Mouse (Mus musculus) thymus, adult 18-20 months (tissue): ENCODE data around the gene Olfr279.
"Not testable (repeated sequence)": the region's sequence is repeated elsewhere in the genome, so short reads cannot be mapped to it uniquely, and the experiment has no call there.

Experiments used
- DNase-seq, 2 experiments: peaks; one replicate each; pipeline ENCODE4 v3.0.0; 2022; ENCODE audit warnings: mixed read lengths in 2 of 2

Gene Olfr279

GRCm38 (mm10) chr15:98512232-98512631, 20.0 kb downstream of the Olfr279 start:
- no peak for DNase-seq

GRCm38 (mm10) chr15:98512799-98513321, 20.7 kb downstream of the Olfr279 start:
- DNase-seq, result no peak

DNA sequence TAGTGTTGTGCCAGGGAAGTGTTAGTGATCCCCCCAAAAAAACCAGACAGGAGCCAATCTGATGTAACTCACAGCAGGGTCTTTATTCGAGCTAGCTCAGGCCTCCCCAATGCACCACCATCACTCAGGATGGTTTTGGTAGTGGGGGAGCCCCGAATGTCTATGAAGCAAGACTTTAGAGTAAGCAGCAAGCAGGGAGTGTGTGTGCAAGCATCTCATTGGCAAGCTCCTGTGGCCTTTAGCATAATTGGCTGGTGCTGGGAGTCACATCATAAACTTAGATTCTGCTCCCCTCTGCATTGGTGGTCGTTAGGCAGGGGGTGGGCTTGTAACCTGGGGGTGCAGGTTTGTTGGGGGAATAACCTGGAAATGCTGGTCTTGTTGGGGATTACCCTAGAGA, 21.5 kb downstream of the Olfr279 start:
- DNase-seq, result not testable (repeated sequence)

DNA sequence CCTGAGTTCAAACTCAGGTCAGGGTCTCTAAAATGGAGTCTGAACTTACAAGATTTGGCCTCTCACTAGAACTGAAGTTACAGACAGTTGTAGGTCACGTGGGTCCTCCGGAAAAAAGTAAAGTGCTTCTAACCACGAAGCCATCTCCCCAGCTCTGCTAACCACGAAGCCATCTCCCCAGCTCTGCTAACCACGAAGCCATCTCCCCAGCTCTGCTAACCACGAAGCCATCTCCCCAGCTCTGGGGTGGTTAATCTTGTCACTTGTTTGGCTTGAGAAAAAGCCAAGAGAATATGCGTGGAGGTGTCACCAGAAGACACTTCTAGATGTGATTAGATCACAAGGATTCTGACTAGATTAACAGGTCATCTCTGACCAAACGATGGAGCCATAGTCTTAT, 21.9 kb downstream of the Olfr279 start:
- DNase-seq, result peak; percentile 47 to 69

- not testable (repeated sequence) for DNase-seq
Observed at GRCm38 (mm10) chr15:98514845-98515244, 22.6 kb downstream of the Olfr279 start.

DNA sequence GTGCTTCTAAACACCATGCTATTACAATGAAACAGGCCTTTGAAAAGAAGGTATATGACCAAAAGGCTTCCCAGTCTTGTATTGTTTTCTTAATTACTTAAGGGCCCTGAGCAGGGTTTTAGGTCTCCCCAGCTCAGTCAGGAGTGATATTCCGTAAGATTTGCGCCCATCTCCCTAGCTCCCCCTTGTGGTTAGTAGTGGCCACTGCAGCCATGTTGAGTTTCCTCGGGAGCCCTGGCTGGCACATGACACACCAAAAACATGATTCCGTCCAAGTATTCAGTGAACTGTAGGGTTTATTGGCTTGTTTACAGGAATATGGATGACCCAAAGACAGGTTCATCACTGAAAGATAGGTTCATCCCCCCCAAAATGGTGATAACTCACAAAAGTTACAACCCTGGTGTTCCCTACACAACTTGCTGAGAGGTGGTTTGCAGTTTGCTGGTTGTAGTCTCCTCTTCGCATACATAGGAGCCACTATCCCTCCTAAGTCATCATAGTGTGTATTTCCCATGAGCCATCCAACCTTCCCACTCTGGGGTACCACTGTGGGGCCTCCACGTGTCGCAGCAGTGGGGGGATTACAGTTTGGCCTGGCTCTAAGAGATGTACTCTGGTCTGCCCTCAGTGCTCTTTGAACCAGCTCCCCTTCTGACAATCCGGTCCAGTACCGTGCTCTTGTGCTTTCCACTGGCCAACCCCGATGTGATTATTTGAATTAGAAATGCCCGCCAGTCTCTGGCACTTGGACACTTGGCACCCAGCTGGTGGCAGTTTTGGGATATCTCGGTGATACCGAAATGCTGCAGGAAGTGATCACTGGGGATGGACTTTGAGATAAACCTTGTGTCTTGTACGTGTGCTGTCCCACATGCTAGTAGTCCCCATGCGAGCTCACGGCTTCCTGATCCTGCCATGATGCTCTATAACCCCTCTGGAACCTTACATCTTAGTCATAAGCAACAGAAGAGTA, 25.5 kb downstream of the Olfr279 start:
- DNase-seq, result no peak

- no peak for DNase-seq
Observed at GRCm38 (mm10) chr15:98521245-98521644, 29.0 kb downstream of the Olfr279 start.

DNA sequence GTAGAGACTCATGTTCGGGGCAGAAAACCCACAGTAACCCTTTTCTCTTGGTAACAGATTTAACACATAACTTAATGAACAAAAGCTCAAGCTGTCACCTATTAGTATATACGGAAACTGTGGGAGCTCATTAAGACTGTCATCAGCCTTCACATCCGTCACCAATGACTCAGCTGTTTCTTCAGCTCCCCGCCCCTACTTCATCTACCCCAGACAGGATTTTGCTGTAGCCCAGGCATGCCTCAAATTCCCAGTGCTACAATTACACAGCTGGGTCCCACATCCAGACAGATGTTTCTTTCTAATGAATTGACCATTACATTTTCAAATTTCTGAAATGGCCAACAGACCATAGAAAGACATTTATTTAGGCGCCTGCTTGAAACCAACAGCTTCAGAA, 33.9 kb downstream of the Olfr279 start:
- no peak for DNase-seq

- no peak for DNase-seq
Observed at GRCm38 (mm10) chr15:98527056-98527771, 35.0 kb downstream of the Olfr279 start.

GRCm38 (mm10) chr15:98528066-98528563, 35.9 kb downstream of the Olfr279 start:
- DNase-seq, result no peak

- no peak for DNase-seq
Observed at GRCm38 (mm10) chr15:98532281-98532680, 40.1 kb downstream of the Olfr279 start.

- DNase-seq, result no peak
Observed at GRCm38 (mm10) chr15:98533035-98533531, 40.9 kb downstream of the Olfr279 start.

DNA sequence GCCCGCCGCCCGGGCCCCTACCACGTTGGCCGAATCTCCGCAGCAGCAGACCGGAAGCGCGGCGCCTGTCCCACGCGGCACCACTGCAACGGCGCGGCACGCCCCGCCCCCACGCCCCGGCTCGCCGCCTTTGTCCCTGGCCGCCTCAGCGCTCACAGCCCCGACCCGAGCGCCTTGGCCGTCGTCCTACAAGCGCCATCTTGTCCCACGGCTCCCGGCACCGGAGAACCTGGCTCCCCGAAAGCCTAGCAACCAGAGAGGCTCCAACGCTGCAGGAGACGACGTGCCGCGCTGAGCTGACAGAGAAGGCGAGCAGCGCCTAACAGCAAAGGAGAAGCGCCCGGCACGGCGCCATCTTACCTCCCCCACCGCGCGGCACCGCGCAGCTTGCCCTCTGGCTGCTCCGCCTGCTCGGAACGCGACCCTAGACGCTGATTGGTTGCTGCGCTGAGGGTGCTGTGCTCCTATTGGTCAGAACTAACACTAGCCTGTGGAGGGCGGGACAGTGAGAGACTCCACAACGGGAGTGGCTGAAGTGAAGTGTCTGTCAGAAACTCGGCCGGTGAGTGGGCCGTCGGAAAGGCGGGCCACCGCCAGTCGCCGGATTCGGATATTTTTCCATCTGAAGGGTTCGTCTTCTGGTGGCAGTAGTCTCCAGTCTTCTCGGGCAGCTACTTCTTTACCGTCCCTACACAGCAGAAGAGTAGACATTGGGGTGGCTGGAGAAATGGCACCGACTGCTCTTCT, 41.9 kb downstream of the Olfr279 start, which contains the start of gene Kansl2:
TSS of gene Kansl2 (minus strand) at position 384 of the 747 bp plus-strand sequence.
- peak; percentile 98 to 99 for DNase-seq

DNA sequence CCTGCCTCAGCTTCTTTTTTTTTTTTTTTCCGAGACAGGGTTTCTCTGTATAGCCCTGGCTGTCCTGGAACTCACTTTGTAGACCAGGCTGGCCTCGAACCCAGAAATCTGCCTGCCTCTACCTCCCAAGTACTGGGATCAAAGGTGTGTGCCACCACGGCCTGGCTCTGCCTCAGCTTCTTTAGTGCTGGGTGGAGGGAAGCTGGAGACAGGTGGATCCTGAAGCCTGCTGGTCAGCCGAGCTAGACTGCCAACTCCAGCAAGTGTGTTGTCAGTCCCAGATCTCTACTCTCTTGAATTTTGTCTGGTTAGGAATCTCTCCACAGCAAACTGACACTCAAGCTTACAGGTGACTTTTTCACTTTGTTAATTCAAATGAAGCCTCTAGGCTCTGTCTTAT, 43.7 kb downstream of the Olfr279 start:
- no peak for DNase-seq

DNA sequence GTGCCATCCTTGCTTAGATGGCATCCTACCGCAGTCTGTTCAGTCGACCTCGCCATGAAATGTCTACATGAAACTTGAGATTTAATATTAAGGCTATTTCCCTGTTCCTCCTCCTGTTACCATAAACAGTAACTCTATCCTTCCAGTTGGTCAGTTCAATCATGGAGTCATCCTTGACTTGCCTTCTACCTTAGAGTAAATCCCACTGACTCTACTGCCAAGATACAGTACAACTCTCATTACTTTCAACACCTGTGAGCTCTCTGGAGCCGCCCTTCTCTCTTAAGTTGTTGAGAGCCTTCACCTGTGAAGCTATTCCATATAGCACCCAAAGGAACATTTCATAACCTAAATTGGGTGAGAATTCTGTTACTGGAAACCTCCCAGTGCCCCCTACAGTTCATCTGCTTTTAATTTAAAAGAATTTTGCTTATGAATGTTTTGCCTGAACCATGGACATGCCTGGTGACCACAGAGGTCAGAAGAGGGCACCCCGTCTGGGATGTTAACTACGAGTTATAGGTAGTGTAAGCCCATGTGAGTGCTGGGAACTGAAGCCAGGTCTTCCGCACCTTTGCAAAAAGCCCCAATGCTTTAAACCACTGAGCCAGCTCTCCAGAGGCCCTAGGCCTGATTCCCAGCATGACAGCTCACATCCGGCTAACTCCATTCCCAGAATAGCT, 44.8 kb downstream of the Olfr279 start:
- no peak for DNase-seq

- no peak for DNase-seq
Observed at GRCm38 (mm10) chr15:98537923-98538322, 45.7 kb downstream of the Olfr279 start.

DNA sequence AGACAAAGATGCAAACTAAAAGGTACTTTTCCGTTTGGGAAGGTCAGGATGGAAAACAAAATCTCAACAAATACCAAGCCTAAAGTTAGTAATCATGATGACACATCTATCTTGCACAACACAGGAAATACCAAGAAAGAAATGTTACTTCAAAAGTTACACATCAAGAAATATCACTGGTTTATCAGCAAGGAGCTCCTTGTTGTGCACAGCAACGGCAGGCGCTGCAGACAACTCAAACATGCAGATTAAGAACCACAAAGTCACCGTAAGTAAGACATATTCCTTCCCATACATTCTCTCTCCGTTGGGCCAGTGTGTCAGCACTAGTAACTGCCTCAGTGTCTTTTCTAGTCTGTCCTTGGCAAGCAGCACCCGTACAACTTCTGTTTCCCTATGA, 48.9 kb downstream of the Olfr279 start:
- no peak for DNase-seq

- DNase-seq, result no peak
Observed at GRCm38 (mm10) chr15:98543341-98543740, 51.1 kb downstream of the Olfr279 start.

- DNase-seq, result no peak
Observed at GRCm38 (mm10) chr15:98545151-98545550, 52.9 kb downstream of the Olfr279 start.

- no peak for DNase-seq
Observed at GRCm38 (mm10) chr15:98546843-98547242, 54.6 kb downstream of the Olfr279 start.
